Mouse (Mus musculus) MEL (cell line): ENCODE measurements around the gene Nup214. TPM values are rescaled to one million over a fixed set of nuclear protein-coding genes. Genes with fewer than 3 reads are reported as not detected.

ENCODE experiments used
- DNase-seq: peaks from one replicate; pipeline ENCODE4 v3.0.0; 2011; ENCODE audit warnings: low read depth, low spot score
- H3K27ac ChIP-seq: 2 replicates; pipeline ENCODE4 v1.5.1; 2012; ENCODE audit warnings: low read depth, mild to moderate bottlenecking, control low read depth, low read length, moderate library complexity; ENCODE audit not compliant: control insufficient read depth
- H3K27me3 ChIP-seq, 2 experiments: fragments of 150-350 bp in 1 of 2; sonication (generic) in 1 of 2; 2 replicates each; pipeline ENCODE4 v1.6.1; 2012; ENCODE audit warnings: low read length in 2 of 2, mild to moderate bottlenecking in 2 of 2, improper control_type of control experiment in 1 of 2, moderate library complexity in 1 of 2; ENCODE audit not compliant: insufficient read depth in 2 of 2, control insufficient read depth in 1 of 2
- H3K36me3 ChIP-seq, 2 experiments: 2 replicates each; pipeline ENCODE4 v1.6.1; 2012 to 2014; ENCODE audit warnings: low read length in 2 of 2, improper control_type of control experiment in 1 of 2, inconsistent platforms in 1 of 2, mild to moderate bottlenecking in 1 of 2; ENCODE audit not compliant: insufficient read depth in 2 of 2, control insufficient read depth in 1 of 2
- H3K4me1 ChIP-seq, 2 experiments: fragments of 150-350 bp in 1 of 2; sonication (generic) in 1 of 2; 2 replicates each; pipeline ENCODE4 v1.6.1; 2012; ENCODE audit warnings: low read length in 2 of 2, improper control_type of control experiment in 1 of 2, mild to moderate bottlenecking in 1 of 2; ENCODE audit not compliant: insufficient read depth in 2 of 2, control insufficient read depth in 1 of 2
- H3K4me3 ChIP-seq, 2 experiments: fragments of 150-350 bp in 1 of 2; sonication (generic) in 1 of 2; 2 replicates each; pipeline ENCODE4 v1.5.1; 2012; ENCODE audit warnings: low read depth in 2 of 2, low read length in 2 of 2, mild to moderate bottlenecking in 2 of 2, moderate library complexity in 2 of 2, control low read depth in 1 of 2, improper control_type of control experiment in 1 of 2; ENCODE audit not compliant: control insufficient read depth in 1 of 2, insufficient read depth in 1 of 2
- H3K79me2 ChIP-seq: 2 replicates; pipeline ENCODE4 v1.6.1; 2012; ENCODE audit warnings: mild to moderate bottlenecking, low read length, moderate library complexity; ENCODE audit not compliant: control insufficient read depth, poor library complexity, insufficient read depth
- H3K9ac ChIP-seq: 2 replicates; pipeline ENCODE4 v1.6.1; 2012; ENCODE audit warnings: low read depth, mild to moderate bottlenecking, control low read depth, low read length, moderate library complexity; ENCODE audit not compliant: control insufficient read depth, poor library complexity, severe bottlenecking
- H3K9me3 ChIP-seq: fragments of 150-350 bp; sonication (generic); replicated peaks from 2 replicates; pipeline ENCODE4 v1.6.1; 2012; ENCODE audit warnings: mild to moderate bottlenecking, low read length, improper control_type of control experiment, moderate library complexity; ENCODE audit not compliant: insufficient read depth
- CHD2 ChIP-seq: IDR thresholded peaks from 2 replicates; pipeline ENCODE4 v1.6.1; 2011; ENCODE audit warnings: low read length, improper control_type of control experiment
- CTCF ChIP-seq, 3 experiments: IDR thresholded peaks in 2 of 3; conservative IDR thresholded peaks in 1 of 3; 2 replicates each; pipeline ENCODE4 v1.5.1; 2011 to 2012; ENCODE audit warnings: low read length in 3 of 3, low read depth in 2 of 3, mild to moderate bottlenecking in 2 of 3, improper control_type of control experiment in 1 of 3, inconsistent platforms in 1 of 3, mixed read lengths in 1 of 3, moderate library complexity in 1 of 3; ENCODE audit not compliant: control insufficient read depth in 1 of 3, insufficient read depth in 1 of 3, poor library complexity in 1 of 3, severe bottlenecking in 1 of 3
- ELF1 ChIP-seq: IDR thresholded peaks from 2 replicates; pipeline ENCODE4 v1.6.1; 2014; ENCODE audit warnings: low read depth, mild to moderate bottlenecking, inconsistent platforms, low read length, improper control_type of control experiment, moderate library complexity
- GATA1 ChIP-seq: IDR thresholded peaks from 2 replicates; pipeline ENCODE4 v1.6.1; 2011; ENCODE audit warnings: low read depth, low read length, improper control_type of control experiment
- KAT2A ChIP-seq: conservative IDR thresholded peaks from 2 replicates; pipeline ENCODE4 v1.6.1; 2012; ENCODE audit warnings: low read depth, low read length, improper control_type of control experiment, inconsistent platforms
- MAX ChIP-seq: IDR thresholded peaks from 2 replicates; pipeline ENCODE4 v1.6.1; 2011; ENCODE audit warnings: low read length, improper control_type of control experiment
- MAZ ChIP-seq: IDR thresholded peaks from 2 replicates; pipeline ENCODE4 v1.6.1; 2012; ENCODE audit warnings: low read depth, mild to moderate bottlenecking, inconsistent platforms, low read length, improper control_type of control experiment
- MEF2A ChIP-seq: IDR thresholded peaks from 2 replicates; pipeline ENCODE4 v1.6.1; 2014; ENCODE audit warnings: low read depth, mild to moderate bottlenecking, inconsistent platforms, low read length, improper control_type of control experiment; ENCODE audit not compliant: poor library complexity, insufficient replicate concordance, severe bottlenecking; ENCODE audit errors: extremely low read depth
- MXI1 ChIP-seq: IDR thresholded peaks from 2 replicates; pipeline ENCODE4 v1.6.1; 2011; ENCODE audit warnings: mild to moderate bottlenecking, low read depth, low read length, improper control_type of control experiment
- MYC ChIP-seq: IDR thresholded peaks from 2 replicates; pipeline ENCODE4 v1.6.1; 2011; ENCODE audit warnings: low read depth, mild to moderate bottlenecking, low read length, improper control_type of control experiment, moderate library complexity
- NELFE ChIP-seq: IDR thresholded peaks from 2 replicates; pipeline ENCODE4 v1.6.1; 2011; ENCODE audit warnings: low read depth, low read length, improper control_type of control experiment
- POLR2AphosphoS2 ChIP-seq: IDR thresholded peaks from 2 replicates; pipeline ENCODE4 v1.6.1; 2011; ENCODE audit warnings: low read length, improper control_type of control experiment
- RAD21 ChIP-seq: IDR thresholded peaks from 2 replicates; pipeline ENCODE4 v1.6.1; 2011; ENCODE audit warnings: mild to moderate bottlenecking, low read depth, low read length, improper control_type of control experiment
- RCOR1 ChIP-seq: IDR thresholded peaks from 2 replicates; pipeline ENCODE4 v1.6.1; 2012; ENCODE audit warnings: low read depth, mild to moderate bottlenecking, inconsistent platforms, low read length, improper control_type of control experiment
- UBTF ChIP-seq: IDR thresholded peaks from 2 replicates; pipeline ENCODE4 v1.6.1; 2012; ENCODE audit warnings: low read depth, mild to moderate bottlenecking, inconsistent platforms, low read length, improper control_type of control experiment, moderate library complexity, borderline replicate concordance; ENCODE audit not compliant: insufficient read depth
- USF2 ChIP-seq, 2 experiments: IDR thresholded peaks; 2 replicates each; pipeline ENCODE4 v1.6.1; 2011 to 2012; ENCODE audit warnings: improper control_type of control experiment in 2 of 2, low read length in 2 of 2, borderline replicate concordance in 1 of 2, inconsistent platforms in 1 of 2, low read depth in 1 of 2, mild to moderate bottlenecking in 1 of 2; ENCODE audit not compliant: insufficient read depth in 1 of 2
- ZC3H11A ChIP-seq: IDR thresholded peaks from 2 replicates; pipeline ENCODE4 v1.6.1; 2012; ENCODE audit warnings: low read depth, mild to moderate bottlenecking, inconsistent platforms, low read length, improper control_type of control experiment
- ZKSCAN1 ChIP-seq: IDR thresholded peaks from 2 replicates; pipeline ENCODE4 v1.6.1; 2012; ENCODE audit warnings: low read depth, mild to moderate bottlenecking, inconsistent platforms, low read length, improper control_type of control experiment, moderate library complexity
- ZMIZ1 ChIP-seq: IDR thresholded peaks from 2 replicates; pipeline ENCODE4 v1.6.1; 2012; ENCODE audit warnings: low read depth, mild to moderate bottlenecking, inconsistent platforms, low read length, improper control_type of control experiment, moderate library complexity
- polyA plus RNA-seq, 2 experiments: library from polyadenylated mRNA; stranded (reverse) in 1 of 2; unstranded in 1 of 2; fragments of >175 nt in 1 of 2; fragments of >200 nt in 1 of 2; gene quantifications; 2 replicates each; pipeline versions ENCODE4 v1.2.1 to v1.2.4; 2012; ENCODE audit warnings: low replicate concordance in 2 of 2, low read depth in 1 of 2; ENCODE audit not compliant: insufficient read length in 2 of 2, insufficient read depth in 1 of 2, missing spikeins in 1 of 2
- total RNA-seq: library from RNA; depleted of rRNA; stranded (reverse); fragments of 300-350 nt; gene quantifications from 2 replicates; pipeline ENCODE4 v1.2.3, GENCODE M21; 2012

The Nup214 gene
- total and polyA plus RNA-seq, 3 experiments = 71.4 to 163 (median 78.6) TPM

- no peaks in the 10 kb centered on the region for H3K36me3 ChIP-seq
- H3K9me3 ChIP-seq = no peaks in the 10 kb centered on the region
- no peaks in the 10 kb centered on the region for H3K79me2 ChIP-seq
- no peak overlapping the region for H3K9ac ChIP-seq
- no peak for TF ChIP-seq GATA1
- no peak for TF ChIP-seq ELF1
- TF ChIP-seq MAX = no peak
- no peak for TF ChIP-seq USF2 (IDR thresholded peaks at IDR 0.05; ENCODE audit: borderline replicate concordance in 1 of 2, insufficient read depth in 1 of 2, low read depth in 1 of 2, low read length in 2 of 2)
- no peak for TF ChIP-seq NELFE
- no peak for TF ChIP-seq UBTF
- TF ChIP-seq CHD2 = no peak
- no peak for TF ChIP-seq POLR2AphosphoS2
- TF ChIP-seq ZMIZ1 = no peak
- no peak for TF ChIP-seq KAT2A
- no peak for TF ChIP-seq MAZ
- no peak for TF ChIP-seq RCOR1
- TF ChIP-seq CTCF (IDR thresholded peaks at IDR 0.05 in 2 of 3, conservative IDR thresholded peaks at IDR 0.05 in 1 of 3; ENCODE audit: control insufficient read depth in 1 of 3, insufficient read depth in 1 of 3, low read depth in 2 of 3, low read length in 3 of 3, poor library complexity in 1 of 3, severe bottlenecking in 1 of 3) = no peak
- no peak for TF ChIP-seq ZC3H11A
- TF ChIP-seq RAD21 = no peak
- no peak for TF ChIP-seq ZKSCAN1
- no peak for TF ChIP-seq MXI1
- TF ChIP-seq MYC = no peak
- no peak overlapping the region for H3K4me3 ChIP-seq
- no peak for DNase-seq
- no peak overlapping the region for H3K27ac ChIP-seq
- no peaks in the 10 kb centered on the region for H3K4me1 ChIP-seq
- peaks cover 6 to 7% of the 10 kb centered on the region in 2 experiments for H3K27me3 ChIP-seq
Measured at GRCm38 (mm10) chr2:31945580-31945979, 28.7 kb upstream of the Nup214 start.

DNA sequence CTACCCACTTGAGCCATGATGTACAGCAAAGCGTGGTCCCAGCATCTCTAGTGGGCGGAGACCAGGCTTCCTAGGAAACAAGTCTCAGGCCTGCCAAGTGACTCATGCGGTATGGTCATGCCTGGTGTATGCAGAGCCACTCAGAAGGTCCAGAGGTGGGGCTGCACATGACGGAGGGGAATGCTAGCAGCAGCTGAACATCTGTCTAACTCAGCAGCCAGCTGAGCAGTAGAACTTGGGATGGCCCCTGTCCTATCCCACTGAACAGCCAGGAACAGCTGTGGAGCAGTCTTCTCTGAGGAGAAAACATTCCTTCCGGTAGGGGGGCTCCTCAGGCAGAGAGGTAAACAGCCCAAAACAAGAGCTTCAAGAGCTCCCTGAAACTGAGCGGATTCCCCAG lies 25.8 kb upstream of the Nup214 start:
- no peaks in the 10 kb centered on the region for H3K4me1 ChIP-seq

More for the DNA sequence above, 25.8 kb upstream of the Nup214 start:
- H3K79me2 ChIP-seq = no peaks in the 10 kb centered on the region
- TF ChIP-seq MXI1 = no peak
- no peak for TF ChIP-seq ELF1
- no peak for TF ChIP-seq POLR2AphosphoS2
- no peak for TF ChIP-seq MEF2A
- TF ChIP-seq, all 39 proteins: peak for 0
- H3K27ac ChIP-seq = no peak overlapping the region
- H3K9ac ChIP-seq = no peak overlapping the region
- no peaks in the 10 kb centered on the region for H3K36me3 ChIP-seq
- H3K27me3 ChIP-seq = peaks cover 7 to 10% of the 10 kb centered on the region in 2 experiments
- no peaks in the 10 kb centered on the region for H3K9me3 ChIP-seq
- H3K4me3 ChIP-seq = no peak overlapping the region
- no peak for DNase-seq
